Mouse (Mus musculus) lung, postnatal 0 days (tissue): Measurements from ENCODE around the gene Klhl9. TPM values are rescaled to one million over a fixed set of nuclear protein-coding genes. Genes with fewer than 3 reads are reported as not detected.
A peak's percentile ranks its signal among the peaks of the same experiment; 100 is the strongest.

Source experiments
- ATAC-seq: fragments of 200-750 bp; cut with Nextera tagmentation; 2 replicates; pipeline ENCODE4 v1.8.0; 2017; ENCODE audit warnings: moderate library complexity
- DNase-seq: peaks from one replicate; pipeline ENCODE4 v3.0.0-alpha.2; 2016; ENCODE audit warnings: low spot score
- H3K27ac ChIP-seq: fragments of 300-500 bp; sonication (generic); 2 replicates; pipeline ENCODE4 v1.5.1; 2014; ENCODE audit warnings: antibody characterized with exemption, mild to moderate bottlenecking, low read length, mixed read lengths
- H3K27me3 ChIP-seq: fragments of 300-500 bp; sonication (generic); replicated peaks from 2 replicates; pipeline ENCODE4 v1.6.1; 2014; ENCODE audit warnings: low read length, mixed read lengths; ENCODE audit not compliant: insufficient read depth
- H3K36me3 ChIP-seq: fragments of 300-500 bp; sonication (generic); 2 replicates; pipeline ENCODE4 v1.6.1; 2014; ENCODE audit warnings: low read length, mixed read lengths; ENCODE audit not compliant: insufficient read depth
- H3K4me1 ChIP-seq: fragments of 300-500 bp; sonication (generic); 2 replicates; pipeline ENCODE4 v1.6.1; 2014; ENCODE audit warnings: antibody characterized with exemption, low read depth, low read length, mixed read lengths; ENCODE audit not compliant: insufficient read depth
- H3K4me2 ChIP-seq: fragments of 300-500 bp; sonication (generic); replicated peaks from 2 replicates; pipeline ENCODE4 v1.6.1; 2014; ENCODE audit warnings: low read depth, mild to moderate bottlenecking, low read length, moderate library complexity, mixed read lengths
- H3K4me3 ChIP-seq: fragments of 300-500 bp; sonication (generic); 2 replicates; pipeline ENCODE4 v1.5.1; 2014; ENCODE audit warnings: low read depth, low read length
- H3K9ac ChIP-seq: fragments of 300-500 bp; sonication (generic); replicated peaks from 2 replicates; pipeline ENCODE4 v1.6.1; 2014; ENCODE audit warnings: low read depth, mild to moderate bottlenecking
- H3K9me3 ChIP-seq: fragments of 300-500 bp; sonication (generic); 2 replicates; pipeline ENCODE4 v1.6.1; 2016; ENCODE audit warnings: low read length, mixed read lengths
- CTCF ChIP-seq: IDR thresholded peaks from 2 replicates; pipeline ENCODE4 v1.5.1; 2016; ENCODE audit warnings: antibody characterized with exemption, mild to moderate bottlenecking
- EP300 ChIP-seq: IDR thresholded peaks from 2 replicates; pipeline ENCODE4 v1.6.1; 2016; ENCODE audit warnings: antibody characterized with exemption, mild to moderate bottlenecking, control low read depth
- WGBS: fragments of 180-500 bp; shearing (Covaris S2); extraction: QIAGEN DNeasy Blood & Tissue Kit; methylation state at CpG from one replicate; pipeline ENCODE4 v1.1.7; 2014; 5-methylcytosine and 5-hydroxymethylcytosine counted together
- polyA plus RNA-seq: library from polyadenylated mRNA; unstranded; fragments of >200 nt; fragmentation: Nextera tagmentation; extraction: Ambion mirVana; gene quantifications from 2 replicates; pipeline ENCODE4 v1.2.1, GENCODE M21; 2015

Gene Klhl9
- polyA plus RNA-seq, 1 experiment from 2014 or later: 54.1 TPM

GRCm38 (mm10) chr4:88683812-88684211, 38.5 kb downstream of the Klhl9 start, which contains the start of gene Ifna2:
TSS of gene Ifna2 (minus strand) at chr4:88683912.
- no peaks in the 10 kb centered on the region for H3K4me1 ChIP-seq
- no peak within 1 kb of the TSS for H3K4me3 ChIP-seq
- H3K27ac ChIP-seq: no peak within 1 kb of the TSS
- no peak within 1 kb of the TSS for H3K9ac ChIP-seq
- DNase-seq (no peak), ATAC-seq (no peak)
- H3K9me3 ChIP-seq: no peaks in the 10 kb centered on the region
- no peaks in the 10 kb centered on the region for H3K27me3 ChIP-seq
- TF ChIP-seq CTCF (no peak), EP300 (no peak)
- H3K36me3 ChIP-seq: no peaks in the 10 kb centered on the region
- WGBS: 88% methylated on average over 1 of the region's 1 CpGs
- H3K4me2 ChIP-seq: no peak within 1 kb of the TSS

DNA sequence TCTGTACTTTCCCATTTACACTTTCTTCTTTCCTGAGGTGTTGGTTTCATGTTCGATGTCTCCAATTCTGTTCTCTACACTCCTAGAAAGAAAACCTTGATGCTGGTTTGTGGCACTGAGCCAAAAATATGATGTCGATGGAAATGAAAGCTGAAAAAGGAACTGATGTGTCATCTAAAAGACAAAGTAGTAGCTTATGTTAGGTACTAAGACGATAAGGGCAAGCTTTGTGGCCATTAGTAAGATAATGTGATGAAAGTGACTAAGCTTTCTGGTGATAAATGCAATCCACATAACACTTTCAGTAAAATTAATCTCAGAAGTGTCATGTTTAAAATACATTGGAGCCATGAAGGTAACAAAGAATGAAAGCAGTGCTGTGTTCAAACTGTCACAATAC, 40.9 kb downstream of the Klhl9 start:
- H3K27me3 ChIP-seq: no peaks in the 10 kb centered on the region
- no peaks in the 10 kb centered on the region for H3K9me3 ChIP-seq
- H3K36me3 ChIP-seq: no peaks in the 10 kb centered on the region
- no peak for DNase-seq
- H3K4me3 ChIP-seq: no peak overlapping the region
- no peak overlapping the region for H3K9ac ChIP-seq
- no peak overlapping the region for H3K4me2 ChIP-seq
- H3K4me1 ChIP-seq: no peaks in the 10 kb centered on the region
- no peak overlapping the region for H3K27ac ChIP-seq
- no peak for TF ChIP-seq CTCF
- no peak for TF ChIP-seq EP300
- 40% methylated on average over 3 of the region's 3 CpGs for WGBS
- ATAC-seq: no peak

DNA sequence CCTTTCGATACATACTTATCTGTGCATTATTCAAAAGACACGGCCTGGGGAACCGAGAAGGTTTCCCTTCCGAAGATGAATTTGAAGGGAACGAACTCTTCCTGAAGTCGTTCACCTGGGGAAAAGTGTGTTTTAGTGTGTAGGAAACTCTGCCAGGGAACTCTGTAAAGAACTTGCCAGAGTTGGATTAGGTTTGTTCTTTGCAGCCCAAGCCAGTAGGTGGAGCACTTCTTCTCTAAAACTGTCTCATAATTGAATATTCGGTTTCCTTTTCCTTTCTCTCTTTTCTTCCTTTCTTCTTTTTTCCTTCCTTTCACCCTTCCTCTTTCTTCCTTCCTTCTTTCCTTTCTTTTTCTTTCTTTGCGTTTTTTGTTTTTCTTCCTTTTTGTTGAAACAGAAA, 41.9 kb downstream of the Klhl9 start:
- DNase-seq (peak; percentile 40), ATAC-seq (no peak)
- Histone ChIP-seq H3K9me3 (no peaks in the 10 kb centered on the region), H3K27me3 (no peaks in the 10 kb centered on the region), H3K4me1 (no peaks in the 10 kb centered on the region), H3K4me3 (no peak overlapping the region), H3K4me2 (no peak overlapping the region), H3K27ac (no peak overlapping the region), H3K36me3 (no peaks in the 10 kb centered on the region), H3K9ac (no peak overlapping the region)
- WGBS: 41% methylated on average over 8 of the region's 8 CpGs
- TF ChIP-seq EP300 (no peak), CTCF (peak; percentile 60)

DNA sequence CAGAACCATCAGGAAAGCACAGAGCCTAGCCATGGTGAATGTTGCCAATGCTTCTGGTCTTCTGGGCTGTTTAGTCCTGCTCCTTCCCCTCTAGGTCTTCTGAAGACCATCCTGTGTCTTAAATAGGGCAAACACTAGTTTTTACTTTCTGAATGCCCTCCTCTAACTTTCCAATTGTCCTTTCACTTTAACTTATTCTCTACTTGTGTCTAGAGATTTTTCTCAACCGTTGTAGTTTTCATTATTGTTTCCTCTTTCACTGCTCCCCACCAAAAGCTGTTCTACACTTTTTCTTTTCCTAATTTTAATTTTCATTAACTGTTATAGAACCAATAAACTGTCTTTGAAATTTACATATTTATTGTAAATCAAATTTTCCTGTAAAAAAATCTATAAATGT, 45.4 kb downstream of the Klhl9 start, which contains the start of gene Ifna16:
Ifna16 (minus strand) TSS at position 101 of the 400 bp plus-strand sequence.
- no peaks in the 10 kb centered on the region for H3K27me3 ChIP-seq
- 88% methylated on average over 1 of the region's 1 CpGs for WGBS
- H3K4me3 ChIP-seq: no peak within 1 kb of the TSS
- no peak within 1 kb of the TSS for H3K27ac ChIP-seq
- no peak within 1 kb of the TSS for H3K4me2 ChIP-seq
- H3K9ac ChIP-seq: no peak within 1 kb of the TSS
- ATAC-seq (no peak), DNase-seq (no peak)
- no peaks in the 10 kb centered on the region for H3K36me3 ChIP-seq
- H3K4me1 ChIP-seq: no peaks in the 10 kb centered on the region
- no peaks in the 10 kb centered on the region for H3K9me3 ChIP-seq
- TF ChIP-seq EP300: no peak
- TF ChIP-seq CTCF: no peak

Other genes starting within 250 kb of the Klhl9 start
- gene Ifnb1, start 199.7 kb downstream of the Klhl9 start, polyA plus RNA-seq: not detected in 2 replicates
- gene Ifna15, start 164.2 kb downstream of the Klhl9 start, polyA plus RNA-seq: not detected in 2 replicates
- gene Ifna14, start 150.7 kb downstream of the Klhl9 start, polyA plus RNA-seq: not detected in 2 replicates
- not detected in 2 replicates for gene Ifna9, start 130.1 kb downstream of the Klhl9 start, polyA plus RNA-seq
- not detected in 2 replicates for gene Ifna12, start 119.1 kb downstream of the Klhl9 start, polyA plus RNA-seq
- gene C87499, start 88.1 kb downstream of the Klhl9 start, polyA plus RNA-seq: not detected in 2 replicates
- gene Ifna13, start 78.0 kb downstream of the Klhl9 start, polyA plus RNA-seq: not detected in 2 replicates
- not detected in 2 replicates for gene Ifna16, start 45.5 kb downstream of the Klhl9 start, polyA plus RNA-seq
- not detected in 2 replicates for gene Ifna2, start 38.6 kb downstream of the Klhl9 start, polyA plus RNA-seq
- gene Ifnab, start 31.1 kb downstream of the Klhl9 start, polyA plus RNA-seq: not detected in 2 replicates
- 0.19 TPM in 1 of 2 replicates, not detected in the other for gene Gm26566, start 660 bp downstream of the Klhl9 start, polyA plus RNA-seq
- not detected in 2 replicates for gene Gm13271, start 32.4 kb upstream of the Klhl9 start, polyA plus RNA-seq
- gene Gm13283, start 37.7 kb upstream of the Klhl9 start, polyA plus RNA-seq: 0.38 and 0.44 TPM in 2 replicates
- 0.40 TPM in 1 of 2 replicates, not detected in the other for gene Gm13290, start 51.4 kb upstream of the Klhl9 start, polyA plus RNA-seq
- not detected in 2 replicates for gene Gm13289, start 54.5 kb upstream of the Klhl9 start, polyA plus RNA-seq
- gene Gm13272, start 57.4 kb upstream of the Klhl9 start, polyA plus RNA-seq: not detected in 2 replicates
- gene Ifnz, start 59.7 kb upstream of the Klhl9 start, polyA plus RNA-seq: 0.26 and 0.61 TPM in 2 replicates
- 0.30 TPM in 1 of 2 replicates, not detected in the other for gene Gm13276, start 63.2 kb upstream of the Klhl9 start, polyA plus RNA-seq
- gene Gm13277, start 66.2 kb upstream of the Klhl9 start, polyA plus RNA-seq: not detected in 2 replicates
- gene Gm13278, start 69.1 kb upstream of the Klhl9 start, polyA plus RNA-seq: not detected in 2 replicates
- not detected in 2 replicates for gene Gm13275, start 72.0 kb upstream of the Klhl9 start, polyA plus RNA-seq
- gene Gm13279, start 74.9 kb upstream of the Klhl9 start, polyA plus RNA-seq: not detected in 2 replicates
- 1.8 and 2.4 TPM in 2 replicates for gene Gm13285, start 77.2 kb upstream of the Klhl9 start, polyA plus RNA-seq
- gene Gm13287, start 80.8 kb upstream of the Klhl9 start, polyA plus RNA-seq: not detected in 2 replicates
- 0.05 TPM in 1 of 2 replicates, not detected in the other for gene Gm13288, start 83.1 kb upstream of the Klhl9 start, polyA plus RNA-seq
- gene Ifna7, start 93.8 kb upstream of the Klhl9 start, polyA plus RNA-seq: not detected in 2 replicates
- gene Ifna11, start 97.5 kb upstream of the Klhl9 start, polyA plus RNA-seq: not detected in 2 replicates
- not detected in 2 replicates for gene Ifna6, start 105.0 kb upstream of the Klhl9 start, polyA plus RNA-seq
- not detected in 2 replicates for gene Ifna5, start 113.1 kb upstream of the Klhl9 start, polyA plus RNA-seq
- not detected in 2 replicates for gene Ifna4, start 119.4 kb upstream of the Klhl9 start, polyA plus RNA-seq
- gene Ifna1, start 127.6 kb upstream of the Klhl9 start, polyA plus RNA-seq: not detected in 2 replicates
- gene Ifne, start 157.7 kb upstream of the Klhl9 start, polyA plus RNA-seq: not detected in 2 replicates